Mouse (Mus musculus) thymus, adult 2 months (tissue): ENCODE measurements around the gene Rgs6.

Experiments
- CTCF ChIP-seq: fragments of 200-500 bp; IDR thresholded peaks from 2 replicates; pipeline ENCODE4 v1.5.1; 2012; ENCODE audit warnings: mild to moderate bottlenecking, control low read depth, low read length, moderate library complexity, borderline replicate concordance; ENCODE audit not compliant: control insufficient read depth, poor library complexity, insufficient read depth; ENCODE audit errors: extremely low read depth
- POLR2A ChIP-seq: fragments of 200-500 bp; IDR thresholded peaks from 2 replicates; pipeline ENCODE4 v1.6.1; 2012; ENCODE audit warnings: mild to moderate bottlenecking, low read length, control low read depth, moderate library complexity; ENCODE audit not compliant: control insufficient read depth, poor library complexity, insufficient read depth; ENCODE audit errors: extremely low read depth

- TF ChIP-seq CTCF (no peak), POLR2A (no peak)
Measured at GRCm38 (mm10) chr12:82603979-82604378, 15.9 kb downstream of the Rgs6 start.
